Mouse (Mus musculus) bone marrow, adult 2 months (tissue): ENCODE results near the gene Wdsub1.

Source experiments
- CTCF ChIP-seq: fragments of 200-500 bp; IDR thresholded peaks from 2 replicates; pipeline ENCODE4 v1.5.1; 2011; ENCODE audit warnings: low read length, control low read depth; ENCODE audit not compliant: control insufficient read depth, insufficient read depth
- POLR2A ChIP-seq: fragments of 200-500 bp; IDR thresholded peaks from 2 replicates; pipeline ENCODE4 v1.6.1; 2011; ENCODE audit warnings: low read depth, mild to moderate bottlenecking, control low read depth, low read length, borderline replicate concordance; ENCODE audit not compliant: control insufficient read depth

GRCm38 (mm10) chr2:59841944-59842343 is 40.4 kb downstream of the Wdsub1 start:
- no peak for TF ChIP-seq CTCF
- TF ChIP-seq POLR2A: no peak
